Mouse (Mus musculus) heart, embryonic 13.5 days (tissue): Measurements from ENCODE around the gene Ctbs. TPM values are rescaled to one million over a fixed set of nuclear protein-coding genes. Genes with fewer than 3 reads are reported as not detected.

Source experiments
- ATAC-seq: fragments of 200-750 bp; cut with Nextera tagmentation; 2 replicates; pipeline ENCODE4 v1.8.0; 2017; ENCODE audit warnings: moderate TSS enrichment; ENCODE audit not compliant: insufficient number of reproducible peaks, low FRiP score, low TSS enrichment; ENCODE audit errors: extremely low read depth
- H3K27ac ChIP-seq: fragments of 300-500 bp; sonication (generic); replicated peaks from 2 replicates; pipeline ENCODE4 v1.5.1; 2015; ENCODE audit warnings: moderate library complexity, mild to moderate bottlenecking, inconsistent platforms
- H3K27me3 ChIP-seq: fragments of 300-500 bp; sonication (generic); replicated peaks from 2 replicates; pipeline ENCODE4 v1.6.1; 2015; ENCODE audit warnings: mild to moderate bottlenecking, inconsistent platforms
- H3K36me3 ChIP-seq: fragments of 300-500 bp; sonication (generic); 2 replicates; pipeline ENCODE4 v1.6.1; 2015; ENCODE audit warnings: mild to moderate bottlenecking, inconsistent platforms
- H3K4me1 ChIP-seq: fragments of 300-500 bp; sonication (generic); 2 replicates; pipeline ENCODE4 v1.6.1; 2015; ENCODE audit warnings: inconsistent platforms
- H3K4me2 ChIP-seq: fragments of 300-500 bp; sonication (generic); 2 replicates; pipeline ENCODE4 v1.6.1; 2015; ENCODE audit warnings: inconsistent platforms, mild to moderate bottlenecking, moderate library complexity
- H3K4me3 ChIP-seq: fragments of 300-500 bp; sonication (generic); 2 replicates; pipeline ENCODE4 v1.5.1; 2015; ENCODE audit warnings: moderate library complexity, mild to moderate bottlenecking, inconsistent platforms
- H3K9ac ChIP-seq: fragments of 300-500 bp; sonication (generic); 2 replicates; pipeline ENCODE4 v1.6.1; 2015; ENCODE audit warnings: inconsistent platforms, mild to moderate bottlenecking, moderate library complexity
- H3K9me3 ChIP-seq: fragments of 300-500 bp; sonication (generic); 2 replicates; pipeline ENCODE4 v1.6.1; 2016; ENCODE audit warnings: inconsistent platforms
- WGBS: fragments of 180-500 bp; shearing (Covaris S2); methylation state at CpG from one replicate; pipeline ENCODE4 v1.1.7; 2015; ENCODE audit warnings: mixed read lengths; 5-methylcytosine and 5-hydroxymethylcytosine counted together
- polyA plus RNA-seq: library from polyadenylated mRNA; unstranded; fragments of >200 nt; fragmentation: Nextera tagmentation; extraction: Ambion mirVana; gene quantifications from 2 replicates; pipeline ENCODE4 v1.2.1, GENCODE M21; 2015

The Ctbs gene
- polyA plus RNA-seq, 1 experiment from 2014 or later, result 9.5 TPM

- H3K4me2 ChIP-seq, result peak overlapping the region; percentile 93
- peak overlapping the region; percentile 98 for H3K9ac ChIP-seq
- peaks cover 13% of the 10 kb centered on the region for H3K36me3 ChIP-seq
- WGBS, result 2% methylated on average over 13 of the region's 13 CpGs
- no peaks in the 10 kb centered on the region for H3K27me3 ChIP-seq
- H3K4me1 ChIP-seq, result peaks cover 36% of the 10 kb centered on the region
- ATAC-seq, result no peak
- H3K4me3 ChIP-seq, result peak overlapping the region; percentile 92
- no peaks in the 10 kb centered on the region for H3K9me3 ChIP-seq
- peak overlapping the region; percentile 98 for H3K27ac ChIP-seq
These were observed 49.4 kb downstream of the Ctbs start for GRCm38 (mm10) chr3:146498989-146499388.

DNA sequence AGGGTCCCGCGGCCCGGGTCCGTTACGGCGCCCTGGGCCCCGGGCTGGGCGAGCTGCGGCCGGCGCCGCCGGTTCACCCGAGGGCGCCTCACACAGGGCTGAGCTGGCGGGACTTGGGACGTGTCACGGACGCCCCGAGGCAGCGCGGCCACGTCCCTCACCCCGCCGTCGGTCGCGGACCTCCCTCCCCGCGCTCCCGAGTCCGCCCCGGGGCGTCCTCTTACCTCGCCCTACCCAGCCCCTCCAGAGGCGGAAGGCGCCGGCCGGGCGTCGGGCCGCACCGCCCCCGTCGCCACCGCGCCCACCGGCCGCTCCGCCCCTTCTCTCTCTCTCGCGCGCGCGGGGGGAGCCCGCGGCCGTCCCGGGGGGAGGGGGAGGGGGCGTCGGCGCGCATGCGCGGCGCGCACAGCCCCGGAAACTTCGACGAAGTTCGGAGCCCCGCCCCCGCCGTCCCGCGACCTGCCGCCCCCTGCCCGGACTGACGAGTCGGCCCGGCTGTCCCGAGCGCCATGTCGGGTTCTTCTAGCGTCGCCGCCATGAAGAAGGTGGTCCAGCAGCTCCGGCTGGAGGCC lies 49.9 kb downstream of the Ctbs start, which contains the start of the genes Spata1 and Gng5:
Spata1 (minus strand) TSS at position 323 of the 572 bp plus-strand sequence.
Gng5 (plus strand) TSS at position 377 of the 572 bp plus-strand sequence.
- 0% methylated on average over 54 of the region's 88 CpGs for WGBS

GRCm38 (mm10) chr3:146500003-146500809 lies 50.6 kb downstream of the Ctbs start:
- peak overlapping the region; percentile 98 for H3K9ac ChIP-seq
- H3K4me3 ChIP-seq, result peak overlapping the region; percentile 92
- peak overlapping the region; percentile 93 for H3K4me2 ChIP-seq
- no peaks in the 10 kb centered on the region for H3K9me3 ChIP-seq
- peak; percentile 53 for ATAC-seq
- peaks cover 39% of the 10 kb centered on the region for H3K4me1 ChIP-seq
- WGBS, result under 1% methylated on average over 55 of the region's 57 CpGs
- H3K27ac ChIP-seq, result peak overlapping the region; percentile 98
- peaks cover 23% of the 10 kb centered on the region for H3K36me3 ChIP-seq
- no peaks in the 10 kb centered on the region for H3K27me3 ChIP-seq

More for the DNA sequence above, 49.9 kb downstream of the Ctbs start, which contains the start of the genes Spata1 and Gng5:
- Histone ChIP-seq H3K36me3 (peaks cover 18% of the 10 kb centered on the region), H3K4me1 (peaks cover 39% of the 10 kb centered on the region), H3K27ac (peak within 1 kb of the TSS; percentile 98), H3K27me3 (no peaks in the 10 kb centered on the region), H3K4me3 (peak within 1 kb of the TSS; percentile 92), H3K4me2 (peak within 1 kb of the TSS; percentile 93), H3K9me3 (no peaks in the 10 kb centered on the region), H3K9ac (peak within 1 kb of the TSS; percentile 98)
- ATAC-seq, result peak; percentile 96

- no peaks in the 10 kb centered on the region for H3K27me3 ChIP-seq
- peaks cover 39% of the 10 kb centered on the region for H3K4me1 ChIP-seq
- H3K4me2 ChIP-seq, result peak overlapping the region; percentile 93
- H3K9ac ChIP-seq, result peak overlapping the region; percentile 98
- H3K9me3 ChIP-seq, result no peaks in the 10 kb centered on the region
- whole genome bisulfite sequencing, result 4% methylated on average over 5 of the region's 5 CpGs
- H3K36me3 ChIP-seq, result peaks cover 28% of the 10 kb centered on the region
- H3K4me3 ChIP-seq, result peak overlapping the region; percentile 92
- ATAC-seq, result no peak
- peak overlapping the region; percentile 98 for H3K27ac ChIP-seq
These were observed 51.2 kb downstream of the Ctbs start for GRCm38 (mm10) chr3:146500810-146501201.

DNA sequence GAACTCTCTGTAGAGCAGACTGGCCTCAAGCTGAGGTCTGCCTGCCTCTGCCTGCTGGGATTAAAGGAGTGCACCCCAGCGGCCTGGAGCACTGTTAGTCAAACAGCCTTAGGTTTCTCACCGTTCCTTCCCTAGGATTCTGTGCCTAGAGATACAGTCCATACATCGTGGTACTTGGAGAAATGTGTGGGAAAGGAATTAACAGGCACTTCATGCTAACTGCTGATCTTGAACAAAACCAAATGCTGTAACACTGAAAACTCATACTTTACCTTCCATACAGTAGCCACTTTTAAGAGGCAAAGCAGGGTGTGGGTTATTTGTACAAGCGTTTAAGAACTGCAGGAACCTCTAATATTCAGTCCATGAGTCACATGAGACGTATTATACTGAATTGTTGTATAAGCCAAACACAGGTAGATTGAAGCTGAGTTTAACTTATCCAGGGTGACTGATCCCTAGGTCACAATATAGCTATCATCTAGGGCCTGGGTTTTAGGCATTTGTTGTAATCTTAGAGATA lies 52.1 kb downstream of the Ctbs start:
- H3K4me3 ChIP-seq, result peak overlapping the region; percentile 92
- no peaks in the 10 kb centered on the region for H3K9me3 ChIP-seq
- H3K9ac ChIP-seq, result peak overlapping the region; percentile 98
- 0 out of 2 replicates have a peak overlapping the region, but pooled peaks have one; percentile 1 for H3K27ac ChIP-seq
- H3K27me3 ChIP-seq, result no peaks in the 10 kb centered on the region
- WGBS, result 42% methylated on average over 5 of the region's 5 CpGs
- ATAC-seq, result no peak
- peak overlapping the region; percentile 93 for H3K4me2 ChIP-seq
- H3K36me3 ChIP-seq, result peaks cover 36% of the 10 kb centered on the region
- peaks cover 39% of the 10 kb centered on the region for H3K4me1 ChIP-seq

GRCm38 (mm10) chr3:146506711-146507110 lies 57.1 kb downstream of the Ctbs start:
- H3K9me3 ChIP-seq, result no peaks in the 10 kb centered on the region
- no peaks in the 10 kb centered on the region for H3K27me3 ChIP-seq
- no peak for ATAC-seq
- H3K27ac ChIP-seq, result no peak overlapping the region
- 93% methylated on average over 7 of the region's 7 CpGs for WGBS
- H3K4me1 ChIP-seq, result peaks cover 25% of the 10 kb centered on the region
- no peak overlapping the region for H3K4me2 ChIP-seq
- no peak overlapping the region for H3K4me3 ChIP-seq
- H3K9ac ChIP-seq, result no peak overlapping the region
- H3K36me3 ChIP-seq, result peaks cover 83% of the 10 kb centered on the region

Other genes with a start within 250 kb of the Ctbs start
- 44.7 and 49.7 TPM in 2 replicates for gene Lpar3, start 228.8 kb upstream of the Ctbs start, polyA plus RNA-seq
- 18.7 and 19.3 TPM in 2 replicates for gene Ssx2ip, start 45.2 kb upstream of the Ctbs start, polyA plus RNA-seq
- gene Spata1, start 50.0 kb downstream of the Ctbs start, polyA plus RNA-seq, result 5.3 and 6.3 TPM in 2 replicates
- 1,560 and 1,674 TPM in 2 replicates for gene Gng5, start 50.0 kb downstream of the Ctbs start, polyA plus RNA-seq
- gene Rpf1, start 71.6 kb downstream of the Ctbs start, polyA plus RNA-seq, result 31.6 and 37.8 TPM in 2 replicates
- 0.05 and 0.24 TPM in 2 replicates for gene Uox, start 120.6 kb downstream of the Ctbs start, polyA plus RNA-seq
- not detected in 2 replicates for gene Dnase2b, start 165.8 kb downstream of the Ctbs start, polyA plus RNA-seq
- not detected in 2 replicates for gene 4930503B20Rik, start 201.5 kb downstream of the Ctbs start, polyA plus RNA-seq
- gene Samd13, start 235.8 kb downstream of the Ctbs start, polyA plus RNA-seq, result 2.3 and 2.8 TPM in 2 replicates